Mouse (Mus musculus) liver, embryonic 14.5 days (tissue): ENCODE data around the gene Hoxd3. TPM values are rescaled to one million over a fixed set of nuclear protein-coding genes. Genes with fewer than 3 reads are reported as not detected.

ENCODE experiments used
- ATAC-seq: fragments of 200-750 bp; cut with Nextera tagmentation; 2 replicates; pipeline ENCODE4 v1.8.0; 2017; ENCODE audit warnings: moderate number of reproducible peaks, mild to moderate bottlenecking, moderate library complexity; ENCODE audit not compliant: insufficient read depth
- DNase-seq, 3 experiments: peaks; one replicate each; pipeline ENCODE4 v3.0.0-alpha.2; 2012 to 2013; ENCODE audit warnings: low read depth in 3 of 3, low spot score in 3 of 3
- H3K27ac ChIP-seq: fragments of 300-500 bp; sonication (generic); 2 replicates; pipeline ENCODE4 v1.5.1; 2014; ENCODE audit warnings: moderate library complexity, mild to moderate bottlenecking, control low read depth, inconsistent platforms
- H3K27me3 ChIP-seq: fragments of 300-500 bp; sonication (generic); 2 replicates; pipeline ENCODE4 v1.6.1; 2014; ENCODE audit warnings: mild to moderate bottlenecking, low read length, moderate library complexity; ENCODE audit not compliant: control insufficient read depth, insufficient read depth
- H3K36me3 ChIP-seq: fragments of 300-500 bp; sonication (generic); replicated peaks from 2 replicates; pipeline ENCODE4 v1.6.1; 2014; ENCODE audit warnings: low read depth; ENCODE audit not compliant: control insufficient read depth, insufficient read depth
- H3K4me1 ChIP-seq, 2 experiments: fragments of 200-500 bp in 1 of 2; fragments of 300-500 bp in 1 of 2; sonication (generic) in 1 of 2; replicated peaks; 2 replicates each; pipeline ENCODE4 v1.6.1; 2012 to 2014; ENCODE audit warnings: antibody characterized with exemption in 1 of 2, inconsistent platforms in 1 of 2, low read length in 1 of 2; ENCODE audit not compliant: control insufficient read depth in 2 of 2, insufficient read depth in 2 of 2
- H3K4me2 ChIP-seq: fragments of 300-500 bp; sonication (generic); 2 replicates; pipeline ENCODE4 v1.6.1; 2014; ENCODE audit warnings: low read depth, mild to moderate bottlenecking, control low read depth, moderate library complexity
- H3K4me3 ChIP-seq, 2 experiments: fragments of 200-500 bp in 1 of 2; fragments of 300-500 bp in 1 of 2; sonication (generic) in 1 of 2; 2 replicates each; pipeline ENCODE4 v1.5.1; 2012 to 2014; ENCODE audit warnings: low read depth in 2 of 2, low read length in 2 of 2, mild to moderate bottlenecking in 2 of 2, control low read depth in 1 of 2, inconsistent platforms in 1 of 2, moderate library complexity in 1 of 2; ENCODE audit not compliant: insufficient read depth in 1 of 2
- H3K9ac ChIP-seq: fragments of 300-500 bp; sonication (generic); replicated peaks from 2 replicates; pipeline ENCODE4 v1.6.1; 2014; ENCODE audit warnings: mild to moderate bottlenecking, control low read depth, moderate library complexity
- H3K9me3 ChIP-seq: fragments of 300-500 bp; sonication (generic); 2 replicates; pipeline ENCODE4 v1.6.1; 2016; ENCODE audit warnings: low read length, mixed read lengths; ENCODE audit not compliant: control insufficient read depth
- CTCF ChIP-seq: IDR thresholded peaks from 2 replicates; pipeline ENCODE4 v1.5.1; 2016; ENCODE audit warnings: antibody characterized with exemption, low read depth, control low read depth
- EP300 ChIP-seq: IDR thresholded peaks from 2 replicates; pipeline ENCODE4 v1.6.1; 2016; ENCODE audit warnings: antibody characterized with exemption, low read depth
- WGBS: fragments of 180-500 bp; shearing (Covaris S2); extraction: QIAGEN DNeasy Blood & Tissue Kit; methylation state at CpG from one replicate; pipeline ENCODE4 v1.1.7; 2014; ENCODE audit not compliant: insufficient replicate concordance; 5-methylcytosine and 5-hydroxymethylcytosine counted together
- polyA plus RNA-seq, 2 experiments: library from polyadenylated mRNA; depleted of rRNA in 1 of 2; stranded (reverse) in 1 of 2; unstranded in 1 of 2; fragments of >200 nt; fragmentation: Nextera tagmentation in 1 of 2; extraction: Ambion mirVana in 1 of 2; gene quantifications; 2 replicates each; pipeline versions ENCODE4 v1.2.1 to v1.2.3; 2012 to 2014

The Hoxd3 gene
- polyA plus RNA-seq, 2 experiments, result 0.02 TPM; not detected in 1

DNA sequence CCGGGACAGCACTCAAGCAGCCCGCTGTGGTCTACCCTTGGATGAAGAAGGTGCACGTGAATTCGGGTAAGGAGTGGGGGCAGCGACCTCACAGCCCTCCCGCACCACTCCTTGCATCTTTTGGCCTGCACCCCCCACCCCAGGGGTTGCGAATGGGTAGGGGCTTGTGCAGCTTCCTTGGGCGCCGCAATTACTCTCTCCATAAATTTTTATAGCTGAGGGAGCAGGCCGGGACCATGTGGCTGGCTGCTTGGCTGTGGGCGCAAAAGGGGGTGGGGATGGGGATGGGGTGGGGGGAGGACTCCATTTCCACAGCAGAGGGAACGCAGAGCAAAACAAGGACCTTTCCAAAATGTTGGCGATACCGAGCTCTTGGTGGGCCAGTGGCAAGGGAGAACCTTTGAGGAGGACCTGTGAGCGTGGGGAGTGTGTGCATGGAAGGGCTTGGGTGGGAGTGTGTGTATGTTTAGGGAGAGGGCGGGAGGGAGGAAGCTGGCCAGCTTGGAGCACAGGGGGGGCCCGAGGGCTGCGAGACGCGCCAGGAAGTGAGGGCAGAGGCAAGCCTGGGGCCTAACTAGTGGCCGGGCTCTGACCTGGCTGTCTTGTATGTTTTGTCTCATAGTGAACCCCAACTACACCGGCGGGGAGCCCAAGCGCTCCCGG is 16.0 kb downstream of the Hoxd3 start:
- H3K36me3 ChIP-seq, result no peaks in the 10 kb centered on the region
- peaks cover 94% of the 10 kb centered on the region for H3K27me3 ChIP-seq
- no peak overlapping the region for H3K27ac ChIP-seq
- DNase-seq (no peak), ATAC-seq (no peak)
- H3K9ac ChIP-seq, result no peak overlapping the region
- WGBS, result 10% methylated on average over 25 of the region's 25 CpGs
- H3K4me1 ChIP-seq, result no peaks in the 10 kb centered on the region
- H3K4me3 ChIP-seq, result no peak overlapping the region
- no peak overlapping the region for H3K4me2 ChIP-seq
- TF ChIP-seq CTCF (no peak), EP300 (no peak)
- H3K9me3 ChIP-seq, result no peaks in the 10 kb centered on the region

DNA sequence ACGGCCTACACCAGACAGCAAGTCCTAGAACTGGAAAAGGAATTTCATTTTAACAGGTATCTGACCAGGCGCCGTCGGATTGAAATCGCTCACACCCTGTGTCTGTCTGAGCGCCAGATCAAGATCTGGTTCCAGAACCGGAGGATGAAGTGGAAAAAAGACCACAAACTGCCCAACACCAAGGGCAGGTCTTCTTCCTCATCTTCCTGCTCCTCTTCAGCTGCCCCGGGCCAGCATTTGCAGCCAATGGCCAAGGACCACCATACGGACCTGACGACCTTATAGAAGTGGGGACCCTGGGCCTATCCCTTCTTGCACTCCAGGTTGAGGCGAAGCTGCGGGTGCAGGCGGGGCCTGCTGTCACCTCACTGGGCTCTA is 16.6 kb downstream of the Hoxd3 start:
- Histone ChIP-seq H3K4me2 (no peak overlapping the region), H3K27me3 (peaks cover 94% of the 10 kb centered on the region), H3K4me3 (no peak overlapping the region), H3K9me3 (no peaks in the 10 kb centered on the region), H3K27ac (no peak overlapping the region), H3K36me3 (no peaks in the 10 kb centered on the region), H3K9ac (no peak overlapping the region), H3K4me1 (no peaks in the 10 kb centered on the region)
- ATAC-seq (no peak), DNase-seq (no peak)
- 32% methylated on average over 13 of the region's 13 CpGs for WGBS
- TF ChIP-seq CTCF (no peak), EP300 (no peak)

DNA sequence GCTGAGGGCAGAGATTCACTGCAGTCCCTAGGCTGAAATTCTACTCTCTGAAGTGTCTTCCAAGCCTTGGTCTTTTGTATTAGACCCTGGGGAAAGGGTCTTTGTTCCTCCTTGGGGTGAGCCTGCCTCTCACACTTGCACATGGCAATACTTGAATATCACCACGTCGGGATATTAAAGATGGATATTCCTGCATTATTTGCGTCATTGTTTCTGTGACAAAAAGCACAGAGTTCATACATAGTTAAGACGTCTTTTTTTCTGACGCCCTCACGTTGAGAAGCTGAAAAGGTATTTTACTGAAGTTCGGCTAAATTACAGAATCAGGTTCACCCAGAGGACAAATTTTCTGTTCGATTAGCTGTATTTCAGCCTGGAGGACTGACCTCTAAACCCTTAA is 18.6 kb downstream of the Hoxd3 start:
- Histone ChIP-seq H3K27me3 (peaks cover 99% of the 10 kb centered on the region), H3K36me3 (no peaks in the 10 kb centered on the region), H3K9ac (no peak overlapping the region), H3K4me3 (no peak overlapping the region), H3K27ac (no peak overlapping the region), H3K4me2 (no peak overlapping the region), H3K4me1 (no peaks in the 10 kb centered on the region), H3K9me3 (no peaks in the 10 kb centered on the region)
- WGBS, result 22% methylated on average over 8 of the region's 8 CpGs
- ATAC-seq (no peak), DNase-seq (no peak)
- TF ChIP-seq CTCF, result no peak

DNA sequence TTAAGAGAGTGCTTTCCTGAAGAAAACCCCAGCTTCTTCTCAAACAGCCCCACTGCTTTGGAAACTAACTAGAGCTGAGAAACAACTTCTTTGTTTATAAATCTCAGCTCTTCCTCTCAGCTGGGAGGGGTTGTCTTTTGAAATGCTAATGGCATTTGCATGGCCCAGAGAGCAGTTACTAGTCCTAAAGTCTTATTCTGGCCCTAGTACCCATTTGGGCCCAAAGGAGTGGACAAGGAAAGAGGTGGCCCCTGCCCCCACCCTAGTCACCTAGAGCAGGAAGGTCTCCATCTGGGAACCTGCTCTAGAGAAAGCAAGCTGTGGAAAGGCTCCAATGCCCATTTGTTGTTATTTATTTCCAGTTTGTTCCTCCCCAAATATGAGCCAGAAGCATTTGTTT is 19.3 kb downstream of the Hoxd3 start:
- DNase-seq, result no peak
- Histone ChIP-seq H3K27ac (no peak overlapping the region), H3K36me3 (no peaks in the 10 kb centered on the region), H3K4me3 (no peak overlapping the region), H3K4me2 (no peak overlapping the region), H3K4me1 (no peaks in the 10 kb centered on the region), H3K27me3 (peaks cover 99% of the 10 kb centered on the region), H3K9ac (no peak overlapping the region), H3K9me3 (no peaks in the 10 kb centered on the region)
- TF ChIP-seq CTCF, result no peak
- TF ChIP-seq EP300, result no peak
- ATAC-seq, result no peak

DNA sequence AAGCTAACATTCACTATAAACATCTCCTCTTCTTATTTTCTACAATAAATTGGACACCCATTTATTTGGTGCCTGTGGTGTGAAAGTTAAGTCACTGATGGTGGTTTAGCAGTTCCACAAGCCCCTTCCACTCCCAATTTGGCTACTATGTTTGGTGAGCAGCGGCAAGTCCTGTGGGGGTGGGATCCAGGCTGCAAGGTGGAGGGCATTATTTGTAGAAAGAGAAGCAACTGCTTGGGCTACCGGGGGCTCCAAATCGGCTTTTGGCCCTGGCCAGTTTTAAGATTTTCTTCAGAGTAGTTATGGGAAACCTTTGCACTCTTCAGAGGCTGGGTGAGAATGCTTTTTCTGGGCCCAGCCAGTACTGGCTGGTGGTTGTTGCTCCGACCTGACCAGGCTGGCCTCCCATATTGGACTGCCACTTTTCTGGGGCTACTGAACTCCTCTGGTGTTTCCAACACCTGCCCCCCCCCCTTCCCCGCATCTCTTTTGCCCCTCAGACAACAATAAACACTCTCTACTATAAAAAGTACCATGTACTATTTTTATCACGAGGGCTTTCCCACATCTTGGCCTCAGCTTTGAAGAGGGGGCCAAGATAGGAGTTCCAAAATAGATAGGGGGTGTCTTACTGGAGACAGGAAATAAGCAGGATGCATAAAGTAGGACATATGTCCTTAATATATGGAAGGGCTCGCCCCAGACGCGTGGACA is 20.2 kb downstream of the Hoxd3 start:
- Histone ChIP-seq H3K4me2 (no peak overlapping the region), H3K36me3 (no peaks in the 10 kb centered on the region), H3K9ac (no peak overlapping the region), H3K9me3 (no peaks in the 10 kb centered on the region), H3K27me3 (peaks cover 99% of the 10 kb centered on the region), H3K4me3 (no peak overlapping the region), H3K27ac (no peak overlapping the region), H3K4me1 (no peaks in the 10 kb centered on the region)
- WGBS, result 18% methylated on average over 9 of the region's 9 CpGs
- DNase-seq (no peak), ATAC-seq (no peak)
- TF ChIP-seq EP300 (no peak), CTCF (no peak)
